Mouse (Mus musculus) liver, embryonic 16.5 days (tissue): ENCODE measurements around the gene Cebpa. TPM values are rescaled to one million over a fixed set of nuclear protein-coding genes. Genes with fewer than 3 reads are reported as not detected.
A peak's percentile ranks its signal among the peaks of the same experiment; 100 is the strongest.

Source experiments
- ATAC-seq: fragments of 200-750 bp; cut with Nextera tagmentation; 2 replicates; pipeline ENCODE4 v1.8.0; 2017; ENCODE audit warnings: low read depth, mild to moderate bottlenecking, moderate number of reproducible peaks, moderate library complexity
- H3K27ac ChIP-seq: fragments of 300-500 bp; sonication (generic); 2 replicates; pipeline ENCODE4 v1.5.1; 2014; ENCODE audit warnings: mild to moderate bottlenecking, low read length
- H3K27me3 ChIP-seq: fragments of 300-500 bp; sonication (generic); 2 replicates; pipeline ENCODE4 v1.6.1; 2014; ENCODE audit warnings: low read depth, low read length, mixed read lengths; ENCODE audit not compliant: control insufficient read depth, insufficient read depth
- H3K36me3 ChIP-seq: fragments of 300-500 bp; sonication (generic); 2 replicates; pipeline ENCODE4 v1.6.1; 2014; ENCODE audit warnings: mild to moderate bottlenecking; ENCODE audit not compliant: control insufficient read depth, insufficient read depth
- H3K4me1 ChIP-seq: fragments of 300-500 bp; sonication (generic); 2 replicates; pipeline ENCODE4 v1.6.1; 2014; ENCODE audit warnings: low read depth, low read length, mixed read lengths; ENCODE audit not compliant: control insufficient read depth
- H3K4me2 ChIP-seq: fragments of 300-500 bp; sonication (generic); 2 replicates; pipeline ENCODE4 v1.6.1; 2014; ENCODE audit warnings: low read depth, low read length, mixed read lengths
- H3K4me3 ChIP-seq: fragments of 300-500 bp; sonication (generic); 2 replicates; pipeline ENCODE4 v1.5.1; 2014; ENCODE audit warnings: low read depth, mild to moderate bottlenecking, low read length
- H3K9ac ChIP-seq: fragments of 300-500 bp; sonication (generic); 2 replicates; pipeline ENCODE4 v1.6.1; 2014; ENCODE audit warnings: low read depth, low read length
- H3K9me3 ChIP-seq: fragments of 300-500 bp; sonication (generic); replicated peaks from 2 replicates; pipeline ENCODE4 v1.6.1; 2016; ENCODE audit warnings: low read length; ENCODE audit not compliant: control insufficient read depth
- WGBS: fragments of 180-500 bp; shearing (Covaris S2); extraction: QIAGEN DNeasy Blood & Tissue Kit; methylation state at CpG from one replicate; pipeline ENCODE4 v1.1.7; 2014; ENCODE audit not compliant: insufficient replicate concordance; 5-methylcytosine and 5-hydroxymethylcytosine counted together
- polyA plus RNA-seq: library from polyadenylated mRNA; unstranded; fragments of >200 nt; fragmentation: Nextera tagmentation; extraction: Ambion mirVana; gene quantifications from 2 replicates; pipeline ENCODE4 v1.2.1, GENCODE M21; 2015

The Cebpa gene
- polyA plus RNA-seq, 1 experiment from 2014 or later, result 9.1 TPM

DNA sequence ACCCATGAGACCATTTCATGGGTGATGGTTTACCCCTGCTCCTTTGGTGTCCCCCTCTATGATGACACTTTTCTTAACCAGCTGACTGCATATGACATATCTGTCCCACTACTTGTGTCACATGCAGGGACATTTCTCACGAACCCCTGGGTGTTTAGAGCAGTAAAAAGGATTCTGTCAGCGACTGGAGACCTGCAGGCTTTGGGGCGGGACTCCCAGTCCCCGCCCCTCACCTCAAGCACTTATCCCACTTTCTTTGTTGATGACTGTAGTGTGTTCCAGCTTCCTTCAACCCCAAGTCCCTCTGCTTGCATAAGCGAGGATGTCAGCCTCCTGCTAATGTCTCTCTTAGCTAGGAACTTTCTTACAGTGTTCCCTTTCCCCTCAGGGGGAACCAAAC, 2.0 kb upstream of the Cebpa start:
- peaks cover 46% of the 10 kb centered on the region for H3K27me3 ChIP-seq

DNA sequence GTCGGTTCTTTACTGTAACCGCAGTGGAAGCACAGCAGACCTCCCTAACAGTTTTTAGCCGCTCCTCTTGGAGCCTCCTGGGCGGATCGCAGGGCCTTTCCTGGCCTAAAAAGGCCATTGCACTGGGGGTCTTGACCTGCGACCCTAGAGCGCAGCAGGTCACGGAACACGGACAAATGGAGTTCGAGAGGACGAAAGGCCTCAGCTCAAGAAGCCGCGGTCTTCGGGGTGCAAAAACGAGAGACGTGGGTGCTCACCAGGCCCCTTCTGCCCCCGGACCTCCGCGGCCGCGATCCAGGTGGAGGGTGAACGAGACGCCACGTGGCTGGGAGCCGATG, 1.4 kb upstream of the Cebpa start:
- H3K9me3 ChIP-seq, result no peaks in the 10 kb centered on the region
- H3K27me3 ChIP-seq, result peaks cover 46% of the 10 kb centered on the region
- H3K27ac ChIP-seq, result peak overlapping the region; percentile 86
- no peaks in the 10 kb centered on the region for H3K36me3 ChIP-seq
- H3K4me3 ChIP-seq, result peak overlapping the region; percentile 63
- no peak for ATAC-seq
- peak overlapping the region; percentile 64 for H3K4me2 ChIP-seq
- H3K4me1 ChIP-seq, result peaks cover 5% of the 10 kb centered on the region
- 3% methylated on average over 25 of the region's 25 CpGs for WGBS
- H3K9ac ChIP-seq, result peak overlapping the region; percentile 48

More for the DNA sequence above, 2.0 kb upstream of the Cebpa start:
- Histone ChIP-seq H3K4me1 (peaks cover 5% of the 10 kb centered on the region), H3K9me3 (no peaks in the 10 kb centered on the region), H3K36me3 (no peaks in the 10 kb centered on the region), H3K4me3 (no peak overlapping the region), H3K9ac (no peak overlapping the region; the same call in 1 of the 2 replicates), H3K4me2 (no peak overlapping the region), H3K27ac (peak overlapping the region; percentile 86)
- WGBS, result 37% methylated on average over 5 of the region's 5 CpGs
- ATAC-seq, result no peak

DNA sequence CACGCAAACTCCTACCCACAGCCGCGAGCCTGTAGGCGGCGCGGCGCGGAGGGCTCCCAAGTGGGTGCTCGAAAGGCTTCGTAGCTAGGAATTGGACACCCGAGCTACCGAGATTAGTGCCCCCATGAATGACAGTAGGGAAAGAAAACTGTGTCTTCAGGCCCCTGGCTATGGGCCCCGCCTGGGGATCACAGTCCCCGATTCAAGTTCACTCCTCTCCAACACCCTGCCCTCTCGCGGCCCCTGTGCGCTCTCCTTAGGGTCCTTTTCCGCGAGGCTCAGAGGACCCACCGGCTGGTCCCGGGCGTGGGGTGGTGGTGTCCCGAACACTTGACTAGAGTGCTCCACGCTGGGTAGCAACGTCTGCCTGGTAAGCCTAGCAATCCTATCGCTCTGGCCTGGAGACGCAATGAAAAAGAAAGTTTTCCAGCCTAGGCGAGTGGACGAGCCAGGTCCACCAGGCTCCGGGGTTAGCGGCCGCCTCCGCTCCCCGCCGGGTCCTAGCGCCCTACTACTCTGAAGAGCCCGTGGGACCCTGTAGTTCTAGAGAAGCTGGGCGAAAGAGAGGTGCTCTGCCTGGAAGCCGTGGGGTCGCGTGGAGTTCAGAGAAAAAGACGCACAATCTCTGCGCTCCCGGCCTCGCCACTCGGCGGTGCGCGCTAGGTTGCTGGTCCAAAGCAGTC, 853 bp upstream of the Cebpa start:
- peaks cover 46% of the 10 kb centered on the region for H3K27me3 ChIP-seq
- peak overlapping the region; percentile 86 for H3K27ac ChIP-seq
- H3K9ac ChIP-seq, result peak overlapping the region; percentile 48
- no peaks in the 10 kb centered on the region for H3K36me3 ChIP-seq
- peaks cover 2% of the 10 kb centered on the region for H3K4me1 ChIP-seq
- H3K4me3 ChIP-seq, result peak overlapping the region; percentile 63
- under 1% methylated on average over 49 of the region's 49 CpGs for WGBS
- H3K4me2 ChIP-seq, result peak overlapping the region; percentile 64
- ATAC-seq, result peak; percentile 12
- H3K9me3 ChIP-seq, result no peaks in the 10 kb centered on the region

GRCm38 (mm10) chr7:35119506-35120145, 533 bp downstream of the Cebpa start:
- Histone ChIP-seq H3K4me2 (peak overlapping the region; percentile 64), H3K9ac (peak overlapping the region; percentile 67), H3K9me3 (no peaks in the 10 kb centered on the region), H3K36me3 (no peaks in the 10 kb centered on the region), H3K27me3 (peaks cover 46% of the 10 kb centered on the region), H3K27ac (peak overlapping the region; percentile 67), H3K4me3 (peak overlapping the region; percentile 63), H3K4me1 (peaks cover 10% of the 10 kb centered on the region)
- under 1% methylated on average over 79 of the region's 83 CpGs for WGBS
- ATAC-seq, result no peak; the same call in 1 of the 2 replicates

DNA sequence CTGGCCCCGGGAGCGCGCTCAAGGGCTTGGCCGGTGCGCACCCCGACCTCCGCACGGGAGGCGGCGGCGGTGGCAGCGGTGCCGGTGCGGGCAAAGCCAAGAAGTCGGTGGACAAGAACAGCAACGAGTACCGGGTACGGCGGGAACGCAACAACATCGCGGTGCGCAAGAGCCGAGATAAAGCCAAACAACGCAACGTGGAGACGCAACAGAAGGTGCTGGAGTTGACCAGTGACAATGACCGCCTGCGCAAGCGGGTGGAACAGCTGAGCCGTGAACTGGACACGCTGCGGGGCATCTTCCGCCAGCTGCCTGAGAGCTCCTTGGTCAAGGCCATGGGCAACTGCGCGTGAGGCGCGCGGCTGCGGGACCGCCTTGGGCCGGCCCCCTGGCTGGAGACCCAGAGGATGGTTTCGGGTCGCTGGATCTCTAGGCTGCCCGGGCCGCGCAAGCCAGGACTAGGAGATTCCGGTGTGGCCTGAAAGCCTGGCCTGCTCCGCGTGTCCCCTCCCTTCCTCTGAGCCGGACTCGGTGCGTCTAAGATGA, 1.1 kb downstream of the Cebpa start:
- WGBS, result 1% methylated on average over 53 of the region's 53 CpGs
- H3K9ac ChIP-seq, result peak overlapping the region; percentile 67
- no peak for ATAC-seq
- peaks cover 10% of the 10 kb centered on the region for H3K4me1 ChIP-seq
- peaks cover 46% of the 10 kb centered on the region for H3K27me3 ChIP-seq
- peak overlapping the region; percentile 67 for H3K27ac ChIP-seq
- H3K36me3 ChIP-seq, result no peaks in the 10 kb centered on the region
- no peaks in the 10 kb centered on the region for H3K9me3 ChIP-seq
- peak overlapping the region; percentile 63 for H3K4me3 ChIP-seq
- peak overlapping the region; percentile 64 for H3K4me2 ChIP-seq

GRCm38 (mm10) chr7:35121150-35121549, 2.1 kb downstream of the Cebpa start:
- no peaks in the 10 kb centered on the region for H3K36me3 ChIP-seq
- H3K9ac ChIP-seq, result peak overlapping the region; percentile 2
- H3K9me3 ChIP-seq, result no peaks in the 10 kb centered on the region
- peak overlapping the region; percentile 63 for H3K4me3 ChIP-seq
- peaks cover 46% of the 10 kb centered on the region for H3K27me3 ChIP-seq
- H3K4me1 ChIP-seq, result peaks cover 8% of the 10 kb centered on the region
- H3K27ac ChIP-seq, result no peak overlapping the region; the same call in 1 of the 2 replicates
- H3K4me2 ChIP-seq, result peak overlapping the region; percentile 48
- WGBS, result 25% methylated on average over 8 of the region's 8 CpGs
- ATAC-seq, result no peak

- H3K27me3 ChIP-seq, result peaks cover 34% of the 10 kb centered on the region
- H3K9ac ChIP-seq, result peak overlapping the region; percentile 6; the same call in 1 of the 2 replicates
These were observed 3.6 kb downstream of the Cebpa start for GRCm38 (mm10) chr7:35122401-35123320.

DNA sequence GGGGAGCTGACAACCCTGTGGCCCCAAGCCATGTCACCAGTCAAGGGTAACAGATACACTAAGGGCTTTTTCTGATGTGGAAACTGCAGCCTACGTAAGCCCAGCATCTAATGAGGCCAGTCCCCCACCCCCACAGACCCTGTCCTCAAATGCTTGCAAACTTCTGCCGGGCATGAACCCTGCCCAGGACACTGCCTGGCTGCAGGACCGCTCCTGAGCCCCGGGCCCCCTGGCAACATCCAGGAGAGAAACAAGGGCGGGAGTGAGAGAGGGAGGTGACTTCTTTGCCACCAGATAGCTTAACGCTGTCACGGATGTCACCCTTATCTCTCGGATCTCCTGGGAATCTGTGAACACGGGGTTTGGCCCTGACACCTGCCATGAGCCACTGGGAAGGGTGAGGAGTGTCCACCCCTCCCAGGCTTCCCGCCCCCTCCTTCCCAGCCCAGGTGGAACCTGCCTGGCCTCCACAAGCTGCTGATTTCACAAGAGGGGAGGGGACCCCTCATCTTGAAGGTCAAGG, 4.4 kb downstream of the Cebpa start:
- ATAC-seq, result no peak
- Histone ChIP-seq H3K4me3 (no peak overlapping the region), H3K27me3 (peaks cover 26% of the 10 kb centered on the region), H3K9me3 (no peaks in the 10 kb centered on the region), H3K4me2 (no peak overlapping the region), H3K27ac (peak overlapping the region; percentile 33; the same call in 1 of the 2 replicates), H3K36me3 (no peaks in the 10 kb centered on the region), H3K4me1 (peaks cover 17% of the 10 kb centered on the region), H3K9ac (no peak overlapping the region)
- 36% methylated on average over 10 of the region's 10 CpGs for WGBS

More at GRCm38 (mm10) chr7:35122401-35123320, 3.6 kb downstream of the Cebpa start:
- 46% methylated on average over 10 of the region's 10 CpGs for WGBS
- Histone ChIP-seq H3K4me1 (peaks cover 12% of the 10 kb centered on the region), H3K9me3 (no peaks in the 10 kb centered on the region), H3K36me3 (no peaks in the 10 kb centered on the region), H3K4me3 (peak overlapping the region; percentile 63), H3K27ac (peak overlapping the region; percentile 66), H3K4me2 (peak overlapping the region; percentile 48)
- no peak for ATAC-seq
